17 mouse cellular contexts compared by ENCODE assay signal in the genomic region with DNA sequence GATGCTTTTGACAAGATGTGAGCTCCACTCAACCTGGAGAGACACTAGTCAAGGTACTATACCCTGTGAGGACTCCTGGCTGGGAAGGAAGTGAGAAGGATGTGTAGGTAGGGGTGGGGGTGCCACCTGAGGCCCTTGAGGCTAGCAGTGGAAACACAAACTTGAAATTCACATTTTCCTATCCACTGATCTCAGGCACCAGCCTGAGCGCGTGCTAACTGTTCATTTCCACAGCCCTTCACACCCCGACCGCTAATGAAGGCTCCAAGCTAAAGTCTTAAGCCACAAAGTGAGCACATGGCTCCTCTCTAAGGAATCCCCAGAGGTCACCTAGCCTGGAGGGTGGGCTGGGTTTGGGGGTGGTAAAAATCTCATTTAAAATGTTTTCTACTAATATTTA.
"Had no signal": no experiment of that assay in that cellular context is flagged by ENCODE, and none has a peak within 500 bp of the region (broad histone marks: within the 10 kb centered on the region; RNA-seq: fewer than 3 reads in every experiment).

No protein-coding gene starts in this region.

- H3K36me3 ChIP-seq: midbrain, embryonic 12.5 days had no signal

- H3K9me3 ChIP-seq: megakaryocyte, embryonic 14.5 days; midbrain, embryonic 12.5 days; neural tube, embryonic 13.5 days; neural tube, embryonic 15.5 days had no signal

- H3K4me2 ChIP-seq: lung, embryonic 14.5 days; midbrain, embryonic 12.5 days; neural tube, embryonic 13.5 days; neural tube, embryonic 15.5 days had no signal

- H3K9ac ChIP-seq: lung, embryonic 14.5 days; midbrain, embryonic 12.5 days; neural tube, embryonic 13.5 days; neural tube, embryonic 15.5 days had no signal

- H3K4me3 ChIP-seq: midbrain, embryonic 12.5 days; neural tube, embryonic 13.5 days; neural tube, embryonic 15.5 days had no signal

- H3K27me3 ChIP-seq: megakaryocyte, embryonic 14.5 days; midbrain, embryonic 12.5 days; neural tube, embryonic 13.5 days; neural tube, embryonic 15.5 days had no signal

- H3K27ac ChIP-seq: midbrain, embryonic 12.5 days; neural tube, embryonic 13.5 days; neural tube, embryonic 15.5 days had no signal

- DNase-seq: lung, adult 18-20 months; lung, embryonic 14.5 days; lung, postnatal 10 days; lung, postnatal 4 days; midbrain, embryonic 14.5 days; retina, postnatal 1 day; right cerebral cortex, adult 18-20 months; right cerebral cortex, postnatal 25 days; right cerebral cortex, postnatal 4 days; spleen, adult 18-20 months; thymus, adult 18-20 months; thymus, postnatal 14 days; thymus, postnatal 36 days had no signal
